Mouse (Mus musculus) heart, embryonic 13.5 days (tissue): ENCODE measurements around the gene Hoxa4. TPM values are rescaled to one million over a fixed set of nuclear protein-coding genes. Genes with fewer than 3 reads are reported as not detected.

ENCODE experiments used
- ATAC-seq: fragments of 200-750 bp; cut with Nextera tagmentation; 2 replicates; pipeline ENCODE4 v1.8.0; 2017; ENCODE audit warnings: moderate TSS enrichment; ENCODE audit not compliant: insufficient number of reproducible peaks, low FRiP score, low TSS enrichment; ENCODE audit errors: extremely low read depth
- H3K27ac ChIP-seq: fragments of 300-500 bp; sonication (generic); replicated peaks from 2 replicates; pipeline ENCODE4 v1.5.1; 2015; ENCODE audit warnings: moderate library complexity, mild to moderate bottlenecking, inconsistent platforms
- H3K27me3 ChIP-seq: fragments of 300-500 bp; sonication (generic); replicated peaks from 2 replicates; pipeline ENCODE4 v1.6.1; 2015; ENCODE audit warnings: mild to moderate bottlenecking, inconsistent platforms
- H3K36me3 ChIP-seq: fragments of 300-500 bp; sonication (generic); 2 replicates; pipeline ENCODE4 v1.6.1; 2015; ENCODE audit warnings: mild to moderate bottlenecking, inconsistent platforms
- H3K4me1 ChIP-seq: fragments of 300-500 bp; sonication (generic); 2 replicates; pipeline ENCODE4 v1.6.1; 2015; ENCODE audit warnings: inconsistent platforms
- H3K4me2 ChIP-seq: fragments of 300-500 bp; sonication (generic); 2 replicates; pipeline ENCODE4 v1.6.1; 2015; ENCODE audit warnings: inconsistent platforms, mild to moderate bottlenecking, moderate library complexity
- H3K4me3 ChIP-seq: fragments of 300-500 bp; sonication (generic); 2 replicates; pipeline ENCODE4 v1.5.1; 2015; ENCODE audit warnings: moderate library complexity, mild to moderate bottlenecking, inconsistent platforms
- H3K9ac ChIP-seq: fragments of 300-500 bp; sonication (generic); 2 replicates; pipeline ENCODE4 v1.6.1; 2015; ENCODE audit warnings: inconsistent platforms, mild to moderate bottlenecking, moderate library complexity
- H3K9me3 ChIP-seq: fragments of 300-500 bp; sonication (generic); 2 replicates; pipeline ENCODE4 v1.6.1; 2016; ENCODE audit warnings: inconsistent platforms
- WGBS: fragments of 180-500 bp; shearing (Covaris S2); methylation state at CpG from one replicate; pipeline ENCODE4 v1.1.7; 2015; ENCODE audit warnings: mixed read lengths; 5-methylcytosine and 5-hydroxymethylcytosine counted together
- polyA plus RNA-seq: library from polyadenylated mRNA; unstranded; fragments of >200 nt; fragmentation: Nextera tagmentation; extraction: Ambion mirVana; gene quantifications from 2 replicates; pipeline ENCODE4 v1.2.1, GENCODE M21; 2015

The Hoxa4 gene
- polyA plus RNA-seq, 1 experiment from 2014 or later = 0.74 TPM

- H3K27ac ChIP-seq = no peak overlapping the region
- peak overlapping the region; percentile 16 for H3K4me2 ChIP-seq
- H3K9ac ChIP-seq = no peak overlapping the region
- H3K9me3 ChIP-seq = no peaks in the 10 kb centered on the region
- H3K36me3 ChIP-seq = no peaks in the 10 kb centered on the region
- no peak for ATAC-seq
- H3K4me3 ChIP-seq = 0 out of 2 replicates have a peak overlapping the region, but pooled peaks have one; percentile 56
- H3K27me3 ChIP-seq = peaks cover 100% of the 10 kb centered on the region
- 3% methylated on average over 55 of the region's 55 CpGs for WGBS
- peaks cover 27% of the 10 kb centered on the region for H3K4me1 ChIP-seq
Measured at GRCm38 (mm10) chr6:52205638-52206621, 14.4 kb upstream of the Hoxa4 start.

GRCm38 (mm10) chr6:52205221-52205620 is 13.7 kb upstream of the Hoxa4 start:
- Histone ChIP-seq H3K9ac (no peak overlapping the region), H3K9me3 (no peaks in the 10 kb centered on the region), H3K27ac (no peak overlapping the region), H3K27me3 (peaks cover 100% of the 10 kb centered on the region), H3K4me1 (peaks cover 27% of the 10 kb centered on the region), H3K4me3 (peak overlapping the region; percentile 56; the same call in 1 of the 2 replicates), H3K36me3 (no peaks in the 10 kb centered on the region), H3K4me2 (peak overlapping the region; percentile 16)
- WGBS = 5% methylated on average over 14 of the region's 14 CpGs
- no peak for ATAC-seq

GRCm38 (mm10) chr6:52204050-52204752 is 12.6 kb upstream of the Hoxa4 start, which contains the start of gene Hoxa5:
Hoxa5 (minus strand) TSS chr6:52204587.
- no peak for ATAC-seq
- Histone ChIP-seq H3K9me3 (no peaks in the 10 kb centered on the region), H3K4me3 (peak within 1 kb of the TSS; percentile 56), H3K36me3 (no peaks in the 10 kb centered on the region), H3K4me2 (peak within 1 kb of the TSS; percentile 67), H3K27ac (peak within 1 kb of the TSS; percentile 13; the same call in 1 of the 2 replicates), H3K9ac (peak within 1 kb of the TSS; percentile 80), H3K27me3 (peaks cover 100% of the 10 kb centered on the region), H3K4me1 (peaks cover 27% of the 10 kb centered on the region)
- under 1% methylated on average over 65 of the region's 65 CpGs for WGBS

- Histone ChIP-seq H3K4me3 (peak overlapping the region; percentile 56), H3K4me2 (peak overlapping the region; percentile 67), H3K9me3 (no peaks in the 10 kb centered on the region), H3K4me1 (peaks cover 24% of the 10 kb centered on the region), H3K36me3 (no peaks in the 10 kb centered on the region), H3K9ac (peak overlapping the region; percentile 80), H3K27me3 (peaks cover 100% of the 10 kb centered on the region), H3K27ac (peak overlapping the region; percentile 13; the same call in 1 of the 2 replicates)
- no peak for ATAC-seq
- under 1% methylated on average over 46 of the region's 46 CpGs for WGBS
Measured at GRCm38 (mm10) chr6:52203371-52204049, 12.0 kb upstream of the Hoxa4 start.

- Histone ChIP-seq H3K27me3 (peaks cover 100% of the 10 kb centered on the region), H3K9me3 (no peaks in the 10 kb centered on the region), H3K36me3 (no peaks in the 10 kb centered on the region), H3K4me1 (peaks cover 19% of the 10 kb centered on the region), H3K4me2 (peak overlapping the region; percentile 67), H3K4me3 (peak overlapping the region; percentile 56), H3K27ac (peak overlapping the region; percentile 13; the same call in 1 of the 2 replicates), H3K9ac (peak overlapping the region; percentile 80)
- WGBS = 2% methylated on average over 10 of the region's 10 CpGs
- no peak for ATAC-seq
Measured at GRCm38 (mm10) chr6:52203121-52203370, 11.5 kb upstream of the Hoxa4 start.

GRCm38 (mm10) chr6:52202362-52203120 is 11.0 kb upstream of the Hoxa4 start:
- H3K4me1 ChIP-seq = peaks cover 19% of the 10 kb centered on the region
- H3K4me2 ChIP-seq = peak overlapping the region; percentile 67
- H3K27me3 ChIP-seq = peaks cover 100% of the 10 kb centered on the region

GRCm38 (mm10) chr6:52201269-52201668 is 9.7 kb upstream of the Hoxa4 start:
- WGBS = 44% methylated on average over 1 of the region's 1 CpGs
- Histone ChIP-seq H3K4me2 (peak overlapping the region; percentile 19), H3K36me3 (no peaks in the 10 kb centered on the region), H3K27ac (no peak overlapping the region), H3K9me3 (no peaks in the 10 kb centered on the region), H3K27me3 (peaks cover 100% of the 10 kb centered on the region), H3K4me1 (peaks cover 24% of the 10 kb centered on the region), H3K4me3 (no peak overlapping the region), H3K9ac (0 out of 2 replicates have a peak overlapping the region, but pooled peaks have one; percentile 15)
- ATAC-seq = no peak

More at GRCm38 (mm10) chr6:52202362-52203120, 11.0 kb upstream of the Hoxa4 start:
- peak overlapping the region; percentile 56 for H3K4me3 ChIP-seq
- ATAC-seq = no peak
- H3K36me3 ChIP-seq = no peaks in the 10 kb centered on the region
- H3K9me3 ChIP-seq = no peaks in the 10 kb centered on the region
- peak overlapping the region; percentile 80 for H3K9ac ChIP-seq
- no peak overlapping the region for H3K27ac ChIP-seq
- WGBS = 4% methylated on average over 22 of the region's 22 CpGs

GRCm38 (mm10) chr6:52200751-52201250 is 9.2 kb upstream of the Hoxa4 start:
- WGBS = 17% methylated on average over 10 of the region's 10 CpGs
- no peak for ATAC-seq
- Histone ChIP-seq H3K9me3 (no peaks in the 10 kb centered on the region), H3K36me3 (no peaks in the 10 kb centered on the region), H3K9ac (peak overlapping the region; percentile 34; the same call in 1 of the 2 replicates), H3K4me2 (peak overlapping the region; percentile 19), H3K27me3 (peaks cover 100% of the 10 kb centered on the region), H3K4me3 (peak overlapping the region; percentile 13; the same call in 1 of the 2 replicates), H3K4me1 (peaks cover 24% of the 10 kb centered on the region), H3K27ac (no peak overlapping the region)

- Histone ChIP-seq H3K9me3 (no peaks in the 10 kb centered on the region), H3K4me2 (peak overlapping the region; percentile 17), H3K36me3 (no peaks in the 10 kb centered on the region), H3K27me3 (peaks cover 100% of the 10 kb centered on the region), H3K4me1 (peaks cover 21% of the 10 kb centered on the region), H3K4me3 (peak overlapping the region; percentile 13; the same call in 1 of the 2 replicates), H3K9ac (peak overlapping the region; percentile 34), H3K27ac (no peak overlapping the region)
- WGBS = 12% methylated on average over 30 of the region's 30 CpGs
- no peak for ATAC-seq
Measured at GRCm38 (mm10) chr6:52200073-52200750, 8.7 kb upstream of the Hoxa4 start.

GRCm38 (mm10) chr6:52197271-52197670 is 5.7 kb upstream of the Hoxa4 start:
- no peaks in the 10 kb centered on the region for H3K9me3 ChIP-seq
- H3K9ac ChIP-seq = no peak overlapping the region
- H3K4me1 ChIP-seq = peaks cover 7% of the 10 kb centered on the region; the same call in 1 of the 2 replicates
- peak overlapping the region; percentile 13; the same call in 1 of the 2 replicates for H3K4me2 ChIP-seq
- no peak overlapping the region for H3K4me3 ChIP-seq
- H3K27ac ChIP-seq = no peak overlapping the region
- peaks cover 100% of the 10 kb centered on the region for H3K27me3 ChIP-seq
- H3K36me3 ChIP-seq = no peaks in the 10 kb centered on the region
- ATAC-seq = no peak
- WGBS = under 1% methylated on average over 10 of the region's 10 CpGs
